Mouse (Mus musculus) urinary bladder, postnatal 4 days (tissue): ENCODE results near the gene Cnnm3.

Source experiments
- DNase-seq, 2 experiments: peaks; one replicate each; pipeline ENCODE4 v3.0.0; 2021 to 2022; ENCODE audit warnings: low spot score in 2 of 2

The Cnnm3 gene

DNA sequence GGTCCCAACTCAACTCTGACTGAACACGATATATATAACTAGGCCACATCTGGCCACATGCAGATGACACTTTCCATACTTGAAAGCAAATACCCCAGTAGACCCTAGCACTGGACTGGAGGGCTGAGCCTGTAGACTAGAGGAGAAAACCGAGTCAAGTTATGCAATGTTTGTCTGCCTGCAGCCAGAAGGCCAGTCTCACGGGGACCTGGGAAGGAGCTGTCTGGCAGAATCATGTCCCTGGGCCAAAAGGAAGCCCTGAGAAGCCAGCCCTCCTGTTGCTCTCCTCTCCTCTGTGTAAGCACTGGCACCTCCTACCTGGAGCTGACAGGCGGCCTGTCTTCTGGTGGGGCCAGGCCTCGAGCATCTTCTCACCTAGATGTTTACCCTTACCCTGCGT lies 63.7 kb downstream of the Cnnm3 start:
- no peak for DNase-seq

DNA sequence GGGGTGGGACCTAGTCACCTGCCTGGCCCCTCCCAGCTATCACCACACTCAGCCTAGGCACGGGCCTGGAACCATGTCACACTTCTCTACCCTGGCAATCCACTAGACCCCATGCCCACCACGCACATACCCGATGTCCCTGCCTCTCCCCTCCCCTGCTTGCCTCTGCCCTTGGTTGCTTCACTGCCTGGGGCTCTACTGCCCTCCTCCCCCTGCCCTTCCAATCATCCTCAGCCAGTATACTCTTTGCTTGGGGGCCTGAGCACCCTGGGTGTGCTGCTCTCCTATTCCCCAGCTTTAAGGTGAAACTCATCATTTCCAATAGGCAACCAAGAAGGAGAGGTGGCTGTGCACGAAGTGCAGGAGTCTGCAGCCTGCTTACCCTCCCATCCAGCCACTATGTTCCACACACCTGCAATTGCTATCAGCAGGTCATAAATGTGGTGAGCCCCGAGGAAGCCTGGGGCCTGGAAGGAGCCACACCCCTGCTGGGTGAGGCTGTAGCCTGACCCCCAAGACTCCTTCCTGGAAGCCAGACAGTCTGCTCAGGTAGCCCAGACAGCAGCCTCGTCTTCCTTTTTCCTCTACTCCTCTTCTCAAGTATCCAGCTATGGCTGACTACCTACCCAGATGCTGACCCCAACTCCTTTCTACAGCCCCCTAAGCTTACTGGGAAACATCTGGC lies 65.5 kb downstream of the Cnnm3 start:
- DNase-seq: no peak
